Comparison of ENCODE assay signal across 25 mouse cellular contexts in genomic region chr4:105948326-105948725, GRCm38 (mm10).
DNase-seq lines count a peak whose midpoint lies in the region; ATAC-seq lines count a peak whose summit lies in the region.
"Had no signal": no experiment of that assay in that cellular context is flagged by ENCODE, and none has a peak within 500 bp of the region (broad histone marks: within the 10 kb centered on the region; RNA-seq: fewer than 3 reads in every experiment).

No protein-coding gene starts in this region.

- no peak overlapping the region for H3K9ac ChIP-seq in embryonic facial prominence, embryonic 14.5 days (ENCODE audit: low read depth, low read length)
- H3K9ac ChIP-seq: embryonic facial prominence, embryonic 15.5 days; forebrain, postnatal 0 days; hindbrain, embryonic 12.5 days; hindbrain, embryonic 15.5 days; intestine, embryonic 15.5 days had no signal

- intact Hi-C loops in heart, postnatal 14 days (cut with DNase I) = no loop called here

- H3K4me1 ChIP-seq in embryonic facial prominence, embryonic 14.5 days (ENCODE audit: control insufficient read depth, insufficient read depth, low read length) = peaks cover 14% of the 10 kb centered on the region; the same call in 1 of the 2 replicates
- H3K4me1 ChIP-seq in embryonic facial prominence, embryonic 10.5 days = peaks cover 21% of the 10 kb centered on the region
- H3K4me1 ChIP-seq: hindbrain, embryonic 15.5 days; intestine, embryonic 15.5 days had no signal

- ATAC-seq in embryonic facial prominence, embryonic 14.5 days (ENCODE audit: low read depth) = no peak
- ATAC-seq: activated CD4-positive, CD25-positive, alpha-beta regulatory T cell, adult 4 months; forebrain, embryonic 14.5 days; forebrain, postnatal 0 days; intestine, embryonic 15.5 days had no signal

- no peak overlapping the region for H3K4me2 ChIP-seq in embryonic facial prominence, embryonic 14.5 days (ENCODE audit: low read depth, low read length)
- H3K4me2 ChIP-seq: embryonic facial prominence, embryonic 15.5 days; heart, embryonic 11.5 days; hindbrain, embryonic 12.5 days; hindbrain, embryonic 15.5 days; intestine, embryonic 15.5 days had no signal

- H3K9me3 ChIP-seq in embryonic facial prominence, embryonic 14.5 days (ENCODE audit: control insufficient read depth, low read length) = no peaks in the 10 kb centered on the region
- no peaks in the 10 kb centered on the region for H3K9me3 ChIP-seq in embryonic facial prominence, embryonic 10.5 days
- H3K9me3 ChIP-seq: embryonic facial prominence, embryonic 15.5 days; hindbrain, embryonic 12.5 days; hindbrain, embryonic 15.5 days; intestine, embryonic 15.5 days had no signal

- H3K36me3 ChIP-seq in embryonic facial prominence, embryonic 14.5 days (ENCODE audit: control insufficient read depth, insufficient read depth, low read length) = no peaks in the 10 kb centered on the region
- no peaks in the 10 kb centered on the region for H3K36me3 ChIP-seq in embryonic facial prominence, embryonic 10.5 days (replicated peaks)
- H3K36me3 ChIP-seq: embryonic facial prominence, embryonic 15.5 days; hindbrain, embryonic 12.5 days; hindbrain, embryonic 15.5 days; intestine, embryonic 15.5 days had no signal

- DNase-seq in embryonic facial prominence, embryonic 14.5 days (ENCODE audit: low spot score) = peak; percentile 27
- no peak for DNase-seq in embryonic facial prominence, embryonic 10.5 days (ENCODE audit: low spot score)
- peak; percentile 45 for DNase-seq in gastrocnemius, postnatal 25 days
- DNase-seq in gastrocnemius, postnatal 10 days = no peak
- DNase-seq in heart, adult 9 months (ENCODE audit: low spot score in 2 of 2) = peak; percentile 21 to 32
- DNase-seq in heart, postnatal 14 days = no peak
- DNase-seq in urinary bladder, postnatal 14 days (ENCODE audit: low spot score) = peak; percentile 22
- DNase-seq in urinary bladder, adult 2 months (ENCODE audit: low spot score) = no peak
- DNase-seq: adrenal gland, adult 8-10 months; adrenal gland, postnatal 25 days; cerebellum, adult 11-12 months; cerebellum, adult 8-10 months; cerebellum, postnatal 10 days; cerebellum, postnatal 36 days; embryo, embryonic 11 days; forebrain, postnatal 0 days; gastrocnemius, postnatal 14 days; kidney, adult 11 months had no signal

- 79% methylated on average over 5 of the region's 5 CpGs for WGBS in embryonic facial prominence, embryonic 14.5 days
- 91% methylated on average over 5 of the region's 5 CpGs for WGBS in embryonic facial prominence, embryonic 10.5 days

- no peak overlapping the region for H3K27ac ChIP-seq in embryonic facial prominence, embryonic 14.5 days (replicated peaks; ENCODE audit: low read depth, low read length)
- H3K27ac ChIP-seq in embryonic facial prominence, embryonic 10.5 days (replicated peaks) = no peak overlapping the region
- H3K27ac ChIP-seq: embryonic facial prominence, embryonic 15.5 days; hindbrain, embryonic 12.5 days; hindbrain, embryonic 15.5 days; intestine, embryonic 15.5 days had no signal

- no peak overlapping the region for H3K4me3 ChIP-seq in embryonic facial prominence, embryonic 14.5 days (ENCODE audit: low read depth, low read length)
- H3K4me3 ChIP-seq in embryonic facial prominence, embryonic 10.5 days = no peak overlapping the region
- H3K4me3 ChIP-seq: embryonic facial prominence, embryonic 15.5 days; hindbrain, embryonic 12.5 days; hindbrain, embryonic 15.5 days; intestine, embryonic 15.5 days had no signal

- H3K27me3 ChIP-seq in embryonic facial prominence, embryonic 14.5 days (replicated peaks; ENCODE audit: control insufficient read depth, insufficient read depth, low read length) = no peaks in the 10 kb centered on the region
- no peaks in the 10 kb centered on the region for H3K27me3 ChIP-seq in embryonic facial prominence, embryonic 10.5 days (replicated peaks; ENCODE audit: low read depth, poor library complexity, severe bottlenecking)
- H3K27me3 ChIP-seq: embryonic facial prominence, embryonic 15.5 days; hindbrain, embryonic 12.5 days; hindbrain, embryonic 15.5 days; intestine, embryonic 15.5 days had no signal

Comparison
In these comparisons a context has a peak if more than half of its experiments do, and no peak if none do; other contexts are left out.
1. DNase-seq: peak in embryonic facial prominence, embryonic 14.5 days (single experiment), gastrocnemius, postnatal 25 days (single experiment), heart, adult 9 months (2 of 2) and urinary bladder, postnatal 14 days (single experiment); none in embryonic facial prominence, embryonic 10.5 days (single experiment), gastrocnemius, postnatal 10 days (single experiment), heart, postnatal 14 days (0 of 2) and urinary bladder, adult 2 months (single experiment).